Mouse (Mus musculus) gastrocnemius, adult 2 months (tissue): ENCODE measurements around the gene Arap1. TPM values are rescaled to one million over a fixed set of nuclear protein-coding genes. Genes with fewer than 3 reads are reported as not detected.

ENCODE experiments used
- DNase-seq: peaks from one replicate; pipeline ENCODE4 v3.0.0; 2022
- H3K27ac ChIP-seq: fragments of 200-600 bp; 2 replicates; pipeline ENCODE4 v1.8.1; 2022; ENCODE audit warnings: mild to moderate bottlenecking
- H3K4me3 ChIP-seq: fragments of 200-600 bp; 2 replicates; pipeline ENCODE4 v1.8.1; 2022; ENCODE audit warnings: mild to moderate bottlenecking, moderate library complexity
- CTCF ChIP-seq: fragments of 200-600 bp; IDR thresholded peaks from 2 replicates; pipeline ENCODE4 v1.8.1; 2022; ENCODE audit warnings: antibody characterized with exemption, mild to moderate bottlenecking, moderate library complexity
- intact Hi-C: fragments of 180-260 bp; cut with DNase I; formaldehyde crosslinking; loops from one replicate; pipeline ENCODE4 v1.15.1; 2025
- total RNA-seq, 2 experiments: library from RNA; stranded (reverse); gene quantifications; 2 replicates each; pipeline ENCODE4 v1.2.3; 2021

The Arap1 gene
- total RNA-seq, 2 experiments from 2014 or later = 19.9 to 30.6 TPM

DNA sequence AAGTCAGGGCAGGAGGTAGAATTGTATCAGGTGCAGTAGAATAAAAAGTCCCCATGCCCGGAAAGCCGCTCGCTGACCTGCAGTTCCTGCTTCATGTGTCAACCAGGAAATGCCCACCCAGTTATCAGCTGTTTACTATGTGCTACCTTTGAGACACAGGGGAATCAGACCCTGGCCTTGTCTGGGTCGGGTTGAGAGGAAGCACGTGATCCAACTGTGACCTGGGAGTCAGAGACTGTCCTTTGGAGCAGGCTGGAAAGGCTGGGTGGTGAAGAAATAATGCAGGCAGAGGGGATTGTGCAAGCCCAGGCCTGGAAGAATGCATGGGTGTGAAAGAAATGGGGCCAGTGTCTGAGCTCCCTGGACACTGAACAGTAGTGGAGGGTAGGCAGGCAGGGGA, 6.6 kb downstream of the Arap1 start:
- DNase-seq = no peak
- intact Hi-C loops = no loop called here
- no peak for TF ChIP-seq CTCF
- Histone ChIP-seq H3K27ac (peak overlapping the region; percentile 2; the same call in 1 of the 2 replicates), H3K4me3 (no peak overlapping the region)

DNA sequence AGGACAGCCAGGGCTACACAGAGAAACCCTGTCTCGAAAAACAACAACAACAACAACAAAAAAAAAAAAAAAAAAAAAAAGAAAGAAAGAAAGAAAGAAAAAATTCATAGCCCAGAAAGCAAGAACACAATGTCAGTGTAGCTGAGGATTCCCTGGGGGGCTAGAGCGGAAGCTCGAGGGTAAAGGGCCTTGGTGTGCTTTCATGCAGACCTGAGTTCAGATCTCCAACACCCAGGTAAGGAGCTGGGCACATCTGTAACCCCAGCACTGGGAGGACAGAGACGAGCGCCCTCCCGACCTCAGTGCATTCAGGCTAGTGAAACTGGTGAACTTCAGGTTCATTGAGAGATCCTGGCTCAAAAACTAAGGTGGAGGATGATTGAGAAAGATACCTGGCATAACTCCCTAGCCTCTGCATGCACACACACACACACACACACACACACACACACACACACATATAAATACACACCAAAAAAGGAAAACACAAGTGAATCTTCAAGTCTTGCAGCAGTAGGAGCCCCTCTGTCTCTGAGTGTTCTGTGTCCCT, 7.8 kb downstream of the Arap1 start:
- intact Hi-C loops = no loop called here
- no peak overlapping the region for H3K4me3 ChIP-seq
- TF ChIP-seq CTCF = no peak
- no peak overlapping the region for H3K27ac ChIP-seq
- DNase-seq = no peak

DNA sequence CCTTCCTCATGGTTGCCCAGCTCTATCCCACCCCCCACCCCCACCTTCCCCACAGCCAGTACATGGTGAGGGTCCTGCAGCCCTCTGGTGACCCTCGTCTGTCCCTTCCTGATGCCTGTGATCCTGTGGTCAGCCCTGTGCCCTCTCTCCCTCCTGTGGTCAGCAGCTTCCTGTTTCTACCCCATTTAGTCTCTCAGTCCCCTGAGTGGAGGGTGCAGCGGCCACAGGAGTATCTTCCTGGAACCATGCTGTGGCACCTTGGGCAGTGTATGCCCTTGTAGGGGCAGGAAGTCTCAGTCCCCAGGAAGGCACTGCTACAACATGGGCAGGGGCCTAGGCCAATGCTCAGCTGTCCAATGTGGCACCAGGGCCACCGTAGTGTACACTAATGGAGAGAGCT, 9.0 kb downstream of the Arap1 start:
- no peak for TF ChIP-seq CTCF
- no peak for DNase-seq
- intact Hi-C loops = no loop called here

DNA sequence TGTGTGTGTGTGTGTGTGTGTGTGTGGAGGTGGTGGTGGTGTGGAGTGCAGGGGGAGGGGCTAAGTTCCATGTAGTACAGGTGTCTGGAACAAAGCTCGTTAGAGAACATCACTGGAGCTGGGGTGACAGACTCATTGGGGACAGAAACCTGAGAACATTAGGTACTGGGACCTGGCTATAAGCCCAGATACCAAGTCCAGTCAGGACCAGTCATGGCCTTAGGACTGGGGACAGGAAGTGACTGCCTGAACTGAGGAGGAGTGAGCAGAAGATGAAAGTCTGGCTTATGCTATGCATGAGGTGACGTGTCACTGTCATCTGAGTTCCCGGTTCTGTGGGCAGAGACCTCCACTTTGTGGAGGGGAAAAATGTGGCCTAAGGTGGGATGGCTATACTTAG, 12.5 kb downstream of the Arap1 start:
- no peak overlapping the region for H3K4me3 ChIP-seq
- DNase-seq = no peak
- H3K27ac ChIP-seq = no peak overlapping the region
- intact Hi-C loops = no loop called here
- no peak for TF ChIP-seq CTCF

More for the DNA sequence above, 9.0 kb downstream of the Arap1 start:
- H3K4me3 ChIP-seq = no peak overlapping the region
- H3K27ac ChIP-seq = no peak overlapping the region; the same call in 1 of the 2 replicates

DNA sequence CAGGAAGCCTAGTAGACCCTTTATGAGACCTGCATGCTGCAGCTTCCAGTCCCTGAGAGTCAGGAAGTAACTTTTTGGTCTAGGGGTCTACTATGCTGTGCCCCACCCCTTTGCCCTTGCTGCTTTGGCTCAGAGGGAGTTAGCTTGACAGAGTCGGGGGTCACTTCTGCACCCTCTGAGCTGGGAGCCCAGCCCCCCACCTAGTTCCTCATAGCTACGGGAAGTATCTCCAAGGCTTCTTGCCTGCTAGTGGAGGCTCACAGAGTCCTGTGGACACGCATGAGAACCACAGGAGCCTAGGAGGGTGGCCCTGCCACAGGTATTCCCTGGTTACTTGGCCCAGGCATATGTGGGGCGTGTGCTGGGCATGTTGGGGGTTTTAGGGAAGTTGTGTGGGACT, 13.2 kb downstream of the Arap1 start:
- H3K4me3 ChIP-seq = no peak overlapping the region
- no peak for TF ChIP-seq CTCF
- intact Hi-C loops = no loop called here
- H3K27ac ChIP-seq = 0 out of 2 replicates have a peak overlapping the region, but pooled peaks have one; percentile 24
- DNase-seq = no peak

DNA sequence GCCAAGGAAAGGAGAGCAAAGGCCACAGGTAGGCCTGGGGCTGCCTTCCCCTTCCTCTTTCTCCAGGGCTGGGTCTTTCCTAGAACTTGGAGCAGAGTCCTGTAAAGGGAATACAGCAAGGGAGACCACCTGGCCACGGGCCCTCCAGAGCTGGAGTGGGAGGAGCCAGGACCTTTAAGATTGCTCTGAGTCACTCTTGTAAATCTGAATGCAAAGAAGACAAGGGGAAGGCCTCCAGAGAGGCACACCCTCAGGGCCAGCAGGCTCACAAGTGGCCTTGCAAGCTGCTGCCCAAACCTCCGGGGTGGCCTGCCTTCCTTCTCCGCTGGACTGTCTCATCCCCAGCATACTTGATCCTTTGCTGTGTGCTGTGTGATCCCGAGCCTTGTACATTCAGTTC, 13.9 kb downstream of the Arap1 start:
- Histone ChIP-seq H3K4me3 (peak overlapping the region; percentile 36), H3K27ac (peak overlapping the region; percentile 31)
- no peak for TF ChIP-seq CTCF
- DNase-seq = no peak
- intact Hi-C loops = no loop called here

DNA sequence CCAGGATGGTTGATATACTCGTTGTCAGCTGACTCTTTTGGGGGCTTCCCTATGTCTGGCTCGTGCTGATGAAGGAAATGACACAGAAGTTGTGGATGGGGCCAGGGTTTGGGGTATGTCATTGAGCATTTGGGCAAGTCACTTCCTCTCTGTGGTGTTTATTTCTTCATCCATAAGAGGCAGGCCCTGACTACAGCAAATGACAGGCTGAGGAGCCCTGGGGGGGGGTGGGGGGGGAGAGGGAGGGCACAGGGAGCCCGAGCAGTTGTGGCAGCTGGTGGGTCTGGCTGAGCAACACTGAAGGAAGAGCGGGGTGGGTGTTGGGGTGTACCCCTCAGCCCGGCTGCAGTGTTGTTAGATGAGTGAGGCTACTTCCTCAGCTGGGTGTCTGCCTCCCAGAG, 14.9 kb downstream of the Arap1 start:
- peak overlapping the region; percentile 59 for H3K27ac ChIP-seq
- DNase-seq = no peak
- H3K4me3 ChIP-seq = peak overlapping the region; percentile 29
- intact Hi-C loops = no loop called here
- no peak for TF ChIP-seq CTCF

DNA sequence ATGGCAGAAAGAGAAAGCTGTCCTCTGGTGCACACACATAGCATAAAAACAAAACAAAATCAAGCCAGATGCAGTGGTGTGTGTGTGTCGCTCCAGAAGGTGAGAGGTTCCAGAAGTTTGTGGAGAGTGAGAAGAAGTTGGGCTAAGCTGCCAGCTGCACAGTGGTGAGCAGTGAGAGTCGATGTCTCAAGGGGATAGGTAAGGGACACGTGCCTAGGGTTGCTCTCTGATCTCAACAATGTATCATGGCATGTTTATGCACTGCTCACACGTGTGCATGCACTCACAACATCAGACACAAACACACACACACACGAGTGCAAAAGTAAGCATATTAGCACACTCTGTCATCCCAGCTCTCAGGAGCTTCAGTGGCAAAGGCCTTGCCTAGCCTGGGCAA, 16.0 kb downstream of the Arap1 start:
- TF ChIP-seq CTCF = no peak
- DNase-seq = no peak
- intact Hi-C loops = no loop called here
- no peak overlapping the region for H3K4me3 ChIP-seq
- H3K27ac ChIP-seq = no peak overlapping the region

DNA sequence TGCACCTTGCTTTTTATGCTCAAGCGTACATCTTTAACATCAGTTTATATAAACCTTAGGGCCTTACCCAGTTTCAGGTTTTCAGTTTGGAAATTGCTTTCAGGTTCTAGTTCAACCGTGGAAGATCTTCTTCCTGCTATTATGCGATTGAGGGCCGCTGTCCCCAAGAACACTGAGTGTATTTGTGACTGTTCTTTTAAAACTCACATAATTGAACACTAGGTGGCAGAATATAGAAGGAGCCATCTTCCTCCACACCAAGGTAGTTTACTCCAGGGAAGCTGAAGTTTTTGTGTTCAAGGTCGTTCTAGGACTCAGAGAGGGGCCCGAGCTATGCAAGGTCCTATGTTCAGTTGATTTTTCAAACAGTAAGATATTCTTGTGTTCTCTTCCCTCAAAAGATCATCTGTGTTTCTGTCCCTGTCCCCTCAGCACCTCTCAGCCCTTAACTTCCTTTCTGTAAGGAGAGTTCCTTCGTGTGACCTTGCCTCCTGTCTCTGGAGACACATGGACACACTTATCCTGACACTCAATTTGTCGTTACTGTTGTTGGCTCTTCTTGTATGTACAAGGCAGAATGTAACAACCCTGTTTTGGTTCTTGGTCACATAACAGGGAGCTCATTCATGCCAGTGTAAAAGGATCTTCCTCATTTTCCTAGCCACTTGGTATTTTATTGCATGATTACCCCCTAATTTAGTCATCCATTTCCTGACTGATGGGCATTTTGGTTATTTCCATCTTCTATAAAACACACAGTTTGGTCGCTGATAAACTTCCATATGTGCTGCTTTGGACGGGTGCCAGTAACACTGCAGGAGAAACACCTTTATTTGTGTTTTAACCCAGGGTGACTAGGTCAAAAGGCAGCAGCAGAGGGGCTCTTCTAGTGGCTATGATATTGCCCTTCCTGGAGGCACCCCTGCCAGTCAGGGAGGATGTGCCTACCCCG, 20.3 kb downstream of the Arap1 start:
- peak; percentile 39 for TF ChIP-seq CTCF
- Histone ChIP-seq H3K4me3 (no peak overlapping the region), H3K27ac (no peak overlapping the region)
- DNase-seq = no peak
- intact Hi-C loops = no loop called here

DNA sequence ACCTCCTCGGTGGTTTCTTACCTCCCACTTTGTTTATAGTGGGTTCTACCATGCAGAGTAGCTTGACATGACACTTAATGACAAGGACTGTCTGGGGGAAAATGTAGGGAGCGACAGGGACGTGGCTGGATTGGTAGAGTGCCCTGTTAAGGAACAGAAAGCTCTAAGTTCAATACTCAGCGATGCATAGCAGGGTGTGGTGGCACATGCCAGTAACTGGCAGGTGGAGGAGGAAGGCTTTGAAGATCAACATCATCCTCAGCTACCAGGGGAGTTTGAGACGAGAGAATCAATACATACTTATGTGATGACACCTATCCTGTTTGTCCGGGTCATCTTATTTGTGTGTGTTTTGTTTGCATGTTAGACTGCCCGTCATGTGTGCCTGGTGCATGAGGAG, 21.8 kb downstream of the Arap1 start:
- Histone ChIP-seq H3K4me3 (no peak overlapping the region), H3K27ac (no peak overlapping the region)
- intact Hi-C loops = loop anchor here (5.0 kb wide), 1 partner anchor 307 kb away; no protein-coding TSS in a partner anchor
- no peak for DNase-seq
- no peak for TF ChIP-seq CTCF

DNA sequence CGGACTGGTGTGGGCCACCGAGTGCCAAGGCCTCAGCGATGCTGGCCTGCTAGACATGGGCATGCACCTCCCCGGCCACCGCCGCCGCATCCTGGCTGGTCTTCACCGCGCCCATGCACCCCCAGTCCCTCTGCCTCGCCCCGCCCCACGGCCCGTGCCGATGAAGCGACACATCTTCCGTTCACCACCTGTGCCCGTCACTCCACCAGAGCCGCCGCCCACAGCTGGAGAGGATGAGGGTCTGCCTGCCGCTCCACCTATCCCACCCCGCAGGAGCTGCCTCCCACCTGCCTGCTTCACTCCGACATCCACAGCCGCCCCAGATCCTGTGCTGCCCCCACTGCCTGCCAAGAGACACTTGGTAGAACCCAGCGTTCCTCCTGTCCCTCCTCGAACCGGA, 25.2 kb downstream of the Arap1 start:
- intact Hi-C loops = loop anchor here (5.0 kb wide), 1 partner anchor 311 kb away; no protein-coding TSS in a partner anchor
- no peak overlapping the region for H3K27ac ChIP-seq
- no peak for DNase-seq
- TF ChIP-seq CTCF = no peak
- H3K4me3 ChIP-seq = no peak overlapping the region

DNA sequence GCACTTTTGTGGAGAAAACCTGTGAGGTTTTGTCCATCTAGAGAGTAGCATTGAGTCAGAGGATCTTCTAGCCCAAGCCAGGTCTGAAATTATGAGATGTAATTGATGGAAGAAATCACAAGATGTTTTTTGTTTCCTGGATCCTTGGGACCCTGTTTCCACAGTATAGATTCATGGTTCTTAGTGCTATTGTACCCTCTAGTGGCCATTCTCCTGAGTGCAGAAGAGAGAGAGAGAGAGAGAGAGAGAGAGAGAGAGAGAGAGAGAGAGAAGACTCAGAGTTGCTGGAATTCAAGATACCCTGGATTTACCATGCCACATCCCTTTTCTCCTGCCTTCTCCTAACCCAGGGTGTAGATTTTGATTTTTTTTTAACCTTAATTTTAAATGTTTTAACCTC, 26.3 kb downstream of the Arap1 start:
- no peak overlapping the region for H3K4me3 ChIP-seq
- no peak for DNase-seq

DNA sequence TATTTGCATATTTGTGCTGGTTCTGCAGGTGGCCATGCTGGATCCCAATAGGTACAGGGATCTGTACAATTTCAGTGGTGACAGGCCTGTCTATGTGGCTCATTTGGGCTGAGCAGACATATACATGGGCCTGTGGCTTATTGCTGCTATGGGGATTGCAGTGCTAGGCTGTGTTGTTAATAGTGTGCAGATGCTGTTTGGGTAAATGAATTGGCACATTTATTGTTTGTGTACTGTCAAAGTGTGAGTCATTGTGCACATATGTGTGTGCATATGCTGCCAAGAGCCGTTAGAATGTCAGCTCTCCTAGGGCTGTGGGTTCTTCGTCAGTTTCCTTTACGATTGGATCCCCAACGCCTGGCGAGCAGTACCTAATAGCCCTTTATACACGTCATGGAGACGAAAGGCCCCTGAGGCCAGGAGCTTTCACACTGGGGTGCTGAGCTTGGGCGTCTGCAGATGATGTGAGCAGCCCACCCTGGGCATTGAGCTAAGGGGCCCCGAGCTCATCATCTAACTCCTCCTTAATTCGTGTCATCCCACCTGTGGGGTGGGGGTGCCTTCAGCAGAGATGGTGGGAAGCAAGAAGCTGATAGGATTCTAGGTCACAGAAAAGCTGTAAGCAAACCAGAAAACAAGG, 29.0 kb downstream of the Arap1 start:
- no peak overlapping the region for H3K4me3 ChIP-seq
- H3K27ac ChIP-seq = peak overlapping the region; percentile 85; the same call in 1 of the 2 replicates
- intact Hi-C loops = no loop called here
- TF ChIP-seq CTCF = no peak
- DNase-seq = no peak

More for the DNA sequence above, 26.3 kb downstream of the Arap1 start:
- no peak overlapping the region for H3K27ac ChIP-seq
- intact Hi-C loops = loop anchor here (1.0 to 5.0 kb wide), 2 partner anchors 64 to 312 kb away; no protein-coding TSS in a partner anchor
- TF ChIP-seq CTCF = peak; percentile 75
